Mouse (Mus musculus): ENCODE measurements around the gene Tnip2.

Tnip2 gene

GRCm38 (mm10) chr5:34513466-34514217 lies at the start of gene Tnip2:
Gene Tnip2, minus strand, starts transcription at chr5:34513991.
- DNase-seq (ENCODE audit: low spot score) = peak; percentile 96

- no peak for DNase-seq (ENCODE audit: low spot score)
Observed at GRCm38 (mm10) chr5:34551821-34552220, 38.0 kb upstream of the Tnip2 start.

DNA sequence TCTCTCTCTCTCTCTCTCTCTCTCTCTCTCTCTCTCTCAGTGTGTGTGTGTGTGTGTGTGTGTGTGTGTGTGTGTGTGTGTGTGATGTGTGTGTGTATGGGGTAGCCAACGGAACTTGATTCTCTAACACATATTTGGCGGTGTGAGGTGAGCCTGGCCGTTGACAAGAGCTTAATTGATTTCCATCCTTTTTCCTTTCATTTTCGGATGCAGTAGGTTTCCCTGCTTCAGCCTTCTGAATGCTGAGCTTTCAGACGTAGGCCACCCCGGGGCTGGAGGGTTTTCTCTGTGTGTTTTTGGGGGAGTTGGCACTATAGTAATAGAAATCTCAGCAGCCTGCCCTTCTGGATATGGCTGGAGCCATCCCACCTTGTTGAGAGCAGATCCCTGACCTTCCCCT lies 36.5 kb upstream of the Tnip2 start:
- DNase-seq (ENCODE audit: low spot score) = no peak

DNA sequence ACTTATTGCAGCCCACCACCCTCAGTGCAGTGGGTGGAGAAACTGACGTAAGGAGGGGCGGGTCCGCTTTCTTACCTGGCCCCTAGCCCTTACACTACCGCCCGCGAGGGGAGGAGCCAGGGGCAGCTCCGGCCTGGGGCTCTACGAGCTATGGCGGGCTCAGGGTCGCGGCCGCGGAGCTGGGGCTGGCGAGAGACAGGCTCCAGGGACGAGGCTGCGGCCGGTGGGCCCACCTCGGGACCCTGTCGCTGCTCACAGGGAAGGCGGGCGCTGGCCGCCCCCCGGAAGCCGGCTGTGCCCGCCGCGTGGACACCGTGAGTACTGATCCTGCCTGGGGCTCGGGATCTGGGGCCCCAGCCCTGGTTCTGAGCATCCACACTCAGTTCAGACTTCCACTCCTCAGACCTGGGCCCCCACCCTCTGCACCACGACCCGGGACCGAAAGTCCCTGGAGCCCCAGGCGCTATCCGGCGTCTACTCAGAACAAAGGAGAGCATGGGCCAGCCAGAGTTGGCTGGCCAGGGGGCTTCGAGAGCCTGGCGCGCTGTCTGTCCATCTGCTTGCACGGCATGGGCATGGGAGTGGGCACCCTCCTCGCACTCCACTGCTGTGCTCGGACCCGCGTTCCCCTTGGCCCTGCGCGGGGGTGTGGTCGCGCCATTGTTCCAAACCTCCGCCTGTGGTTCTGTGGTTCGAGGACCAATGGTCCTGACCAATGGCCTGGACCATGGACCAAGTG lies 35.9 kb upstream of the Tnip2 start:
- no peak for DNase-seq (ENCODE audit: low spot score)

DNA sequence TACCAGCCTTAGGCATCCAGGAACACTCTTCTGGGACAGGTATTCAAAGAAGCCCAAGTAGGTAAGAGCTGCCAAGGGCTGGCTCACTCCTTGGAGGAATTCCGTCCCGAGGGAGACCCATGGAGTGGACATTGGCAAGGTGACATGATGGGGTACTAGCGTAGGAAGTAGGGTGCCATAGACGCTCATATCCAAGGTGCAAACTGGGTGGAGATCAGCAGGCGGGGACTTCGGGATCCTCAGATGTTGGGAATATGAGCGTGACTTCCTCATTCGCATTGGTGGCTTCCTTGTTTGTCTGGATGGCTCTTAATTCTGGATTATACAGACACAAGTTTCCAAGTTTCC lies 35.3 kb upstream of the Tnip2 start:
- no peak for DNase-seq (ENCODE audit: low spot score)

- DNase-seq (ENCODE audit: low spot score) = peak; percentile 53
Observed at GRCm38 (mm10) chr5:34547410-34547809, 33.6 kb upstream of the Tnip2 start.

DNA sequence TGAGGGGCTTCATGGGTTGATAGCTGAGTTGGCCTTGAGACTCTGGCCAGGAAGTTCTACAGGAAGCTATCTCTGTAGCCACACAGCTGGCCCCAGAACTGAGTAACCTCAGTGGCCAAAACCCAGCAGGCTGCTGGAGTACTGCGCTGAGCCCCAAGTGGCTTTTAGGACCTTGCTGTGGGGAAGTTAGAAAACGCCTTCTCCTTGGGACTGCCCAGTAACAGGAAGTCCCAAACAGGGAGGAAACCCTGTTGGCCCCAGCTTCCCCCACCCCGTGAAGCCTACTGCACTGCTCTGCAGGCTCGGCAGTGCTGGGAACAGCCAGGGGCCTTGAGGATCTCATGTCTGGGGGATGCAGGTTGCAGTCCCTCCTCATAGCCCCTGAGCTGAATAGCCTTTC lies 29.3 kb upstream of the Tnip2 start:
- DNase-seq (ENCODE audit: low spot score) = no peak

- no peak for DNase-seq (ENCODE audit: low spot score)
Observed at GRCm38 (mm10) chr5:34542166-34542565, 28.4 kb upstream of the Tnip2 start.

DNA sequence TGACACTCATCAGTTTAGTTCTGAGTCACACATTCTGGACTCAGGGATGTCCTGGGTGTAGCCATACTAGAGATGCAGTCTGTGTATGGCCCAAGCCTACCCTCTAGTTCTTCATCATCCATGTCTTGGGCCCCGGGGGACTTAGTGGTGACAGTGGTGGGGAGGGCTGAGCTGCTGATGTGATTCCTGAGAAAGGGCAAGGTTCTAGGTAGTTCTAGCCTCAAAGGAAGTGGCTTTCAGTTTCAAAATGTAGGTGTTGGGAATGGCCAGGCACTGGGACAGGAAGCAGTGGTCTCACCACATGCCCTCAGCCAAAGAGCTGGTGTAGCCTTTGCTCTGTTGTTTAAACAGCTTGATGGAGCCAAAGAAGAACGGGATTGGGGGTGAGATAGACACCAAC lies 25.3 kb upstream of the Tnip2 start:
- DNase-seq (ENCODE audit: low spot score) = no peak

- no peak for DNase-seq (ENCODE audit: low spot score)
Observed at GRCm38 (mm10) chr5:34538527-34538926, 24.7 kb upstream of the Tnip2 start.

DNA sequence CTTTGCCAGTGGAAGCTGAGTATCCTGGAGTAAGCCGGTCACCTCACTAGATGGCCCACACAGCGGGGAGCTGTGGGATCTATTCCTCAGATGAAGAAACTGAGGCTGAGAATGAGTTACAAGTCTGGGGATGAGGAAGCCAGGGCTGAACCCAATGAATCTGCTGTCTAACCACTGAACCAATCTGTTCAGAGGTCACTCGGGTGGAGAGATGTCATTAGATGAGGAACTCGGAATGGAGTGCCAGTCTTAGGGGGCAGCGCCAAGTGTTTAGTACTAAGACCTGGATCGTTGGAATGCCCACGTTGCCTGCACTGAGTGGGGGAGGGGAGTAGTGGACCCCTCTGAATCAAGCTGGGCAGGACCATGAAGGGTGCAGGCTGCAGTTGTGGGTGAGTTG lies 24.3 kb upstream of the Tnip2 start:
- no peak for DNase-seq (ENCODE audit: low spot score)

GRCm38 (mm10) chr5:34535831-34536230 lies 22.0 kb upstream of the Tnip2 start:
- DNase-seq (ENCODE audit: low spot score) = no peak

- DNase-seq (ENCODE audit: low spot score) = no peak
Observed at GRCm38 (mm10) chr5:34534776-34535581, 21.2 kb upstream of the Tnip2 start.

DNA sequence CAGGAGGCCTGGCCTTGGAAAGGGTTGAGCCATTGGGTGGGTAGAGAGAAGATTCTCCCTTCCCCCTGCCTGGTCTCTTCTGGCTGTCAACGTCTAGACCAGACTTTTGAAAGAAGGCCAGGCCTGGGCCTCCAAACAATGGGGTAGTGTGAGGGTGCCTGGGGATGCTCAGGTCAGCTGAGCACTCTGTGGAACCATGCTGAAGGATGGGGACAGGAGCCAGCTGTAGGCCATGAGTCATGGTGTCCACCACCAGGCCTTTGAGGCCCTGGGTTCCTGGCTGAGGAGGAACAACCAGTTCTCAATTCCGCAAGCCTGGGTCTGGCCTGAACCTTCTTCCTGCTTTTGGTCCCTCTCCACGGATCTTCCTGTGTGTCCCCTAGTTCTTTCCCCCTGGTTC lies 20.0 kb upstream of the Tnip2 start:
- DNase-seq (ENCODE audit: low spot score) = no peak

DNA sequence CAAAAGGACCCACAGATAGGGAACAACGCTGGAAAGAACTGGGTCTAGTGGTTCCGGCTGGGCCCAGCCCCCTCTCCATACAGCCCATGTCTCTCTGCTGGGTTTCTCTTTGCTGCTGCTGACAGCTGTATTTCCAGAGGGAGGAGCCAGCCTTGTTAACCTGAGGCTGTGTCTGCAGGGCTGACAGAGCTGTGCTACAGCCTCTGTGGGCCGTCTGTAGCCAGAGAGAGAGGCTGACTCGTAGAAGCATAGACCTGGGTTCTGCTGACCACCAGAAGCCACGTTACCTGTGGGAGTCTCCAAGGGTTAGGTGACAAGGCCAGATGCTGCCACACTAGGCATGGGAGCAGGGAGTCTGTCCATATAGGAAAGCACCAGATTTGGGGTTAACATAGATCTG lies 19.3 kb upstream of the Tnip2 start:
- DNase-seq (ENCODE audit: low spot score) = no peak

GRCm38 (mm10) chr5:34530687-34531086 lies 16.9 kb upstream of the Tnip2 start:
- DNase-seq (ENCODE audit: low spot score) = no peak

DNA sequence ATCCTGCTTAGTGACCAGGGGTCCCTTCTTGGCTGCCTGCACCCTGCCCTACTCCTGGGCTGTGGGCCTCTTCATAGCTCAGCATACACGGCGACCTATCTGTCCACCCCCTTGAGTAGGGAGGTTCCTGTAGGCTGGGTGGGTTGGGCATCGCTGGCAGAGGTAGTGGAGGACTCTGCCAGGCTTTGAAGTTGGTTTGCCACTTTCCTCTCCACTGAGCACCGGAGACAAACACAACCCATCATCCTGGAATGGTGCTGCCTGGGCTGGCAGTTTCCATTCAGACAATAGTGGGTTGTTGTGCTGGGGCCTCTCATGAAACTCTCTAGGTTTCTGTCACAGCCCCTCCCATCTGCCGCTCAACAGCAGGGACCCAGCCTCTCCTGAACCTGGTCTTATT lies 16.3 kb upstream of the Tnip2 start:
- no peak for DNase-seq (ENCODE audit: low spot score)

- no peak for DNase-seq (ENCODE audit: low spot score)
Observed at GRCm38 (mm10) chr5:34528724-34529123, 14.9 kb upstream of the Tnip2 start.

DNA sequence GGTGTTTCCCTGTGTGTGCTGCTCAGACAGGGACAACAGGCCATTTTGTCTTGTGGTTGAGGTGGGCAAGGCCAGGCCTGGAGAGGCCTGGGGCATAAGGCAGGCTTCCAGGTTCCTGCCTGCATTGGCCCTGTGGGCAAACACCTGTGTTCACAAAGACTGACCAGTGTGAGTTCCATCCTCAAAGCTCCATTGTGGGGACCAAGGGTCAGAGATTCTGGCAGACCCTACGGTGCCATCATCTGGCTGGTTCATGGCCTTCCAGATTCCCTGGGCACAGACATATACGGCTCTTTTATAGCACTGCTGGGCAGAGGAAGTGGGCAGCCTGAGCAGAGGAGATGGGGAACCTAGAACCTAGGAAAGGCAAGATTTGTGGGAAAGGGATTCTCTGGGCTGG lies 13.6 kb upstream of the Tnip2 start:
- DNase-seq (ENCODE audit: low spot score) = no peak

GRCm38 (mm10) chr5:34526477-34526775 lies 12.6 kb upstream of the Tnip2 start:
- no peak for DNase-seq (ENCODE audit: low spot score)

DNA sequence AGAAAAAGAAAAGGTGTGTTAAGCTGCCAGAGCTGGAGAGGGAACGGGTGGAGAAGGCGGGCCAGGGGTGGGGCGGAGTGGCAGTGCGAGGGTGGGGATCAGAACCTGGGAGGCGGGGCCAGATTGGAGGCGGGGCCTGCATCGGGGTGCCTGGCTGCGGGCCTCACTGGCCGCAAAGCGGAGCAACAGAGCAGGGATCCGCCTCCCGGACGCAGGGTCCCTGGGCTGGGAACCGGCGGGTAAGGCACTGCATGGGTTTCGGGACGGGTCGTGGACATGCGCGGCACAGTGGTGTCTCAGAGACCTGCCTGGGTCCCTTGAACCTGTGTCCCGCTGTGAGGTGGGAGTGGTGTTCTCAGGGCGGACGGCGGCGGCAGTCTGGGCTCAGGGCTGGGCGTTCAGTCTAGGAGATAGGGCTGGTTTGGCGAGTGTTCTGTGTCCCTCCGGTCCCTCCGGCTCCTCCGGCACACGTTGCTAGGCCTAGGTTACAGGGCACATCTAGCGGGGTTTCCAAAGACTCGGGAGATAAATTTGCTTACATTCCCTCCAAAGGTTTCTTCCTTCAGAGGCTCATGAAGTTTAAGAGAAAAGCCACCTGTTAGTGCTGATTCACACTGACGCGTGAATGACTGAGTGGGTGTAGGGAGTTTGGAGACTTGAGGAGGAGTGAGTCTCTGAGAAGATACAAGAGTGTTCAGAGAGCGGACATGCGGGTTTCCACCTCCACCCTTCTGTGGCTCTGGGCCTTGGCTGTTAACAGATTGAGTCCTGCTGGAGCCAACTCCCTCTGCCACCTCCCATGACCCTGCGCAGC lies 12.1 kb upstream of the Tnip2 start, which contains the start of gene Sh3bp2:
Gene Sh3bp2 (plus strand): TSS at position 176 of the 814 bp plus-strand sequence.
- peak; percentile 94 for DNase-seq (ENCODE audit: low spot score)

- no peak for DNase-seq (ENCODE audit: low spot score)
Observed at GRCm38 (mm10) chr5:34524511-34524910, 10.7 kb upstream of the Tnip2 start.
